ENCODE assay signal across 25 mouse cellular contexts in genomic region chr3:144334201-144334600, GRCm38 (mm10).
"Had no signal": no experiment of that assay in that cellular context is flagged by ENCODE, and none has a peak within 500 bp of the region (broad histone marks: within the 10 kb centered on the region; RNA-seq: fewer than 3 reads in every experiment).

No protein-coding gene starts in this region.

- H3K27ac ChIP-seq: embryonic facial prominence, embryonic 10.5 days; embryonic facial prominence, embryonic 12.5 days; embryonic facial prominence, embryonic 13.5 days; embryonic facial prominence, embryonic 15.5 days; forebrain, embryonic 10.5 days; forebrain, embryonic 12.5 days; forebrain, embryonic 13.5 days; forebrain, embryonic 15.5 days; gastrocnemius, adult 2 months; heart, adult 2 months; heart, embryonic 10.5 days had no signal

- H3K9me3 ChIP-seq: embryonic facial prominence, embryonic 10.5 days; embryonic facial prominence, embryonic 12.5 days; embryonic facial prominence, embryonic 13.5 days; embryonic facial prominence, embryonic 15.5 days; forebrain, embryonic 10.5 days; forebrain, embryonic 12.5 days; forebrain, embryonic 13.5 days; forebrain, embryonic 15.5 days; heart, embryonic 10.5 days had no signal

- H3K9ac ChIP-seq: embryonic facial prominence, embryonic 12.5 days; embryonic facial prominence, embryonic 13.5 days; embryonic facial prominence, embryonic 15.5 days; forebrain, embryonic 12.5 days; forebrain, embryonic 13.5 days; forebrain, embryonic 15.5 days; forebrain, postnatal 0 days had no signal

- H3K36me3 ChIP-seq: embryonic facial prominence, embryonic 10.5 days; embryonic facial prominence, embryonic 12.5 days; embryonic facial prominence, embryonic 13.5 days; embryonic facial prominence, embryonic 15.5 days; forebrain, embryonic 10.5 days; forebrain, embryonic 12.5 days; forebrain, embryonic 15.5 days; heart, embryonic 10.5 days had no signal

- H3K4me2 ChIP-seq: embryonic facial prominence, embryonic 12.5 days; embryonic facial prominence, embryonic 13.5 days; embryonic facial prominence, embryonic 15.5 days; forebrain, embryonic 12.5 days; forebrain, embryonic 13.5 days; forebrain, embryonic 15.5 days had no signal

- H3K4me3 ChIP-seq: embryonic facial prominence, embryonic 10.5 days; embryonic facial prominence, embryonic 12.5 days; embryonic facial prominence, embryonic 13.5 days; embryonic facial prominence, embryonic 15.5 days; erythroblast, embryonic 14.5 days; forebrain, embryonic 10.5 days; forebrain, embryonic 12.5 days; forebrain, embryonic 13.5 days; forebrain, embryonic 15.5 days; gastrocnemius, adult 2 months; heart, adult 2 months; heart, embryonic 10.5 days had no signal

- H3K4me1 ChIP-seq: embryonic facial prominence, embryonic 10.5 days; embryonic facial prominence, embryonic 12.5 days; embryonic facial prominence, embryonic 13.5 days; embryonic facial prominence, embryonic 15.5 days had no signal

- DNase-seq: cerebellum, adult 9-11 months; cerebellum, postnatal 10 days; cerebellum, postnatal 14 days; cerebellum, postnatal 25 days; cerebellum, postnatal 36 days; embryo, embryonic 11 days; forebrain, postnatal 0 days; gastrocnemius, adult 2 months; gastrocnemius, postnatal 10 days; gastrocnemius, postnatal 14 days; gastrocnemius, postnatal 25 days; gastrocnemius, postnatal 36 days; heart, adult 11 months; heart, adult 18-20 months; heart, adult 2 months had no signal

- H3K27me3 ChIP-seq: embryonic facial prominence, embryonic 12.5 days; embryonic facial prominence, embryonic 15.5 days; forebrain, embryonic 13.5 days; forebrain, embryonic 15.5 days had no signal
